ENCODE assay signal across 8 mouse cellular contexts in the genomic region with DNA sequence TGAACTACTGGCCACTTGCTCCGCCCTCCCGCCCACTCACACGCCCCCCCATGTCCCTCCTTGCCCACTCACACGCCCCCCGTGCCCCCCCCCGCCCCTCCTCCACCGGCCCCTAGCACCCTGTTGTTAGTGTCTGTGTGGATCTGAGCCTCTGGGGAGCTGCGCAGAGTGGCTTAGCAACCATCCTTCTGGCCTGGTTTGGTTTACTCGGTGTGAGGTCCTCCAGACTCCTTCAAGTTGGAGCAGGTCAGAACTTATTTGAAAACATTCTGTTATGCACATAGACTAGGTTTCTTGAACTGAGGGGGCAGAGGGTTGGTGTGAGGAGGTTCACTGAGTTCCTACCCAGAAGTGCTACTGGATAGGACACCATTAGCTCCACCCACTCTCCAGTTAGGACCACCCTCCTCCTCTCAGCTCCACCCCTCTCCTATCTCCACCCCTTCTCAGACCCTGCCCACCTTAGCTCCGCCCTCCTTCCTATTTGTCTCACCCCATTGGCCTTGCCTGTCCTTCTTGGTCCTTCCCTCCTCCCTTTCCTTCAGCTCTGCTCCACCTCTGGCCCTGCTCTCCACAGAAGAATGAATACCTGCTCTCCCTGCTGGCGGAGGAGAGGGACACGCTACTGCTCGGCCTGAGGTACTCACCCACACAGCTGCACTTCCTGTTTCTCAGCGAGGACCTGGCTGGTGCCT. TPM values are rescaled to one million over a fixed set of nuclear protein-coding genes. Genes with fewer than 3 reads are reported as not detected.
DNase-seq lines count a peak whose midpoint lies in the region; ATAC-seq and TF ChIP-seq lines count a peak whose summit lies in the region.

No protein-coding gene starts in this region.

- H3K27ac ChIP-seq in hindbrain, embryonic 12.5 days = no peak overlapping the region
- H3K27ac ChIP-seq in limb, embryonic 14.5 days (replicated peaks; ENCODE audit: low read depth, low read length) = no peak overlapping the region
- H3K27ac ChIP-seq in midbrain, embryonic 15.5 days = no peak overlapping the region

- no peak overlapping the region for H3K9ac ChIP-seq in hindbrain, embryonic 12.5 days
- no peak overlapping the region for H3K9ac ChIP-seq in limb, embryonic 14.5 days (ENCODE audit: low read depth, low read length, severe bottlenecking)
- H3K9ac ChIP-seq in midbrain, embryonic 15.5 days = no peak overlapping the region

- ATAC-seq in hindbrain, embryonic 12.5 days (ENCODE audit: low FRiP score) = peak; percentile 58
- peak; percentile 65 for ATAC-seq in limb, embryonic 14.5 days (ENCODE audit: low FRiP score, low read depth)
- peak; percentile 84 for ATAC-seq in midbrain, embryonic 15.5 days (replicated peaks)

- no peaks in the 10 kb centered on the region for H3K9me3 ChIP-seq in hindbrain, embryonic 12.5 days (replicated peaks)
- no peaks in the 10 kb centered on the region for H3K9me3 ChIP-seq in limb, embryonic 14.5 days (ENCODE audit: control insufficient read depth, low read length)
- no peaks in the 10 kb centered on the region for H3K9me3 ChIP-seq in midbrain, embryonic 15.5 days

- TF ChIP-seq POLR2A in limb, embryonic 14.5 days (IDR thresholded peaks at IDR 0.05; ENCODE audit: borderline replicate concordance, extremely low read depth, insufficient read depth, insufficient read length) = no peak

- no peaks in the 10 kb centered on the region for H3K4me1 ChIP-seq in hindbrain, embryonic 12.5 days
- H3K4me1 ChIP-seq in limb, embryonic 14.5 days (ENCODE audit: control insufficient read depth, insufficient read depth, low read length) = no peaks in the 10 kb centered on the region
- H3K4me1 ChIP-seq in midbrain, embryonic 15.5 days = no peaks in the 10 kb centered on the region

- peak overlapping the region; percentile 37 for H3K4me2 ChIP-seq in hindbrain, embryonic 12.5 days (replicated peaks)
- peak overlapping the region; percentile 30; the same call in 1 of the 2 replicates for H3K4me2 ChIP-seq in limb, embryonic 14.5 days (replicated peaks; ENCODE audit: low read depth, low read length, severe bottlenecking)
- H3K4me2 ChIP-seq in midbrain, embryonic 15.5 days = peak overlapping the region; percentile 31

- H3K36me3 ChIP-seq in hindbrain, embryonic 12.5 days = no peaks in the 10 kb centered on the region
- no peaks in the 10 kb centered on the region for H3K36me3 ChIP-seq in limb, embryonic 14.5 days (ENCODE audit: control insufficient read depth, insufficient read depth, low read length)
- no peaks in the 10 kb centered on the region for H3K36me3 ChIP-seq in midbrain, embryonic 15.5 days (replicated peaks)

- no peaks in the 10 kb centered on the region for H3K27me3 ChIP-seq in hindbrain, embryonic 12.5 days
- H3K27me3 ChIP-seq in limb, embryonic 14.5 days (ENCODE audit: control insufficient read depth, insufficient read depth, low read length) = no peaks in the 10 kb centered on the region
- no peaks in the 10 kb centered on the region for H3K27me3 ChIP-seq in midbrain, embryonic 15.5 days (replicated peaks)

- H3K4me3 ChIP-seq in hindbrain, embryonic 12.5 days = peak overlapping the region; percentile 5; the same call in 1 of the 2 replicates
- peak overlapping the region; percentile 8; the same call in 1 of the 2 replicates for H3K4me3 ChIP-seq in limb, embryonic 14.5 days (replicated peaks; ENCODE audit: low read length)
- peak overlapping the region; percentile 22 for H3K4me3 ChIP-seq in midbrain, embryonic 15.5 days

- 40% methylated on average over 14 of the region's 14 CpGs for WGBS in hindbrain, embryonic 12.5 days
- WGBS in limb, embryonic 14.5 days = 26% methylated on average over 14 of the region's 14 CpGs
- 38% methylated on average over 14 of the region's 14 CpGs for WGBS in midbrain, embryonic 15.5 days

- intact Hi-C loops in heart, postnatal 14 days (cut with DNase I) = no loop called here

- peak; percentile 3 for DNase-seq in heart, adult 8-10 months (ENCODE audit: low spot score)
- no peak for DNase-seq in heart, postnatal 14 days
- peak; percentile 24 for DNase-seq in embryo, embryonic 11.5 days (ENCODE audit: low read depth, low spot score)
- peak; percentile 21 for DNase-seq in limb, embryonic 14.5 days (ENCODE audit: low spot score)
- peak; percentile 34 for DNase-seq in thymus, postnatal 0 days (ENCODE audit: low spot score)
- DNase-seq in layer of hippocampus, adult 9-10 months (ENCODE audit: low spot score) = no peak

RNA-seq across cellular contexts. Expression of a gene that starts 2.4 kb away (rescaled TPM):
- not detected for total RNA-seq in heart, adult 8-10 months (2022)
- total RNA-seq in heart, postnatal 14 days (2021) = not detected
- not detected in 2 replicates for polyA plus RNA-seq in hindbrain, embryonic 12.5 days (2016; fragmentation: Nextera tagmentation; extraction: Ambion mirVana)
- polyA plus RNA-seq in limb, embryonic 14.5 days (2012; rRNA removed) = 0.06 and 0.10 TPM in 2 replicates
- polyA plus RNA-seq in limb, embryonic 14.5 days (2014; fragmentation: Nextera tagmentation; extraction: Ambion mirVana) = not detected in 2 replicates
- not detected in 2 replicates for polyA plus RNA-seq in midbrain, embryonic 15.5 days (2015; fragmentation: Nextera tagmentation; extraction: Ambion mirVana)
- polyA plus RNA-seq in thymus, postnatal 0 days (2015; fragmentation: Nextera tagmentation; extraction: Ambion mirVana) = not detected in 2 replicates

RNA-seq across cellular contexts. Expression of a gene that starts 11.6 kb away (rescaled TPM):
- total RNA-seq in heart, adult 8-10 months (2022) = not detected
- total RNA-seq in heart, postnatal 14 days (2021) = not detected
- polyA plus RNA-seq in hindbrain, embryonic 12.5 days (2016; fragmentation: Nextera tagmentation; extraction: Ambion mirVana) = not detected in 2 replicates
- polyA plus RNA-seq in limb, embryonic 14.5 days (2012; rRNA removed) = 0.13 TPM in 1 of 2 replicates, not detected in the other
- not detected in 2 replicates for polyA plus RNA-seq in limb, embryonic 14.5 days (2014; fragmentation: Nextera tagmentation; extraction: Ambion mirVana)
- not detected in 2 replicates for polyA plus RNA-seq in midbrain, embryonic 15.5 days (2015; fragmentation: Nextera tagmentation; extraction: Ambion mirVana)
- polyA plus RNA-seq in thymus, postnatal 0 days (2015; fragmentation: Nextera tagmentation; extraction: Ambion mirVana) = not detected in 2 replicates

RNA-seq across cellular contexts. Expression of a gene that starts 17.6 kb away (rescaled TPM):
- not detected for total RNA-seq in heart, adult 8-10 months (2022)
- not detected for total RNA-seq in heart, postnatal 14 days (2021)
- polyA plus RNA-seq in hindbrain, embryonic 12.5 days (2016; fragmentation: Nextera tagmentation; extraction: Ambion mirVana) = not detected in 2 replicates
- polyA plus RNA-seq in limb, embryonic 14.5 days (2012; rRNA removed) = not detected in 2 replicates
- polyA plus RNA-seq in limb, embryonic 14.5 days (2014; fragmentation: Nextera tagmentation; extraction: Ambion mirVana) = not detected in 2 replicates
- polyA plus RNA-seq in midbrain, embryonic 15.5 days (2015; fragmentation: Nextera tagmentation; extraction: Ambion mirVana) = not detected in 2 replicates
- polyA plus RNA-seq in thymus, postnatal 0 days (2015; fragmentation: Nextera tagmentation; extraction: Ambion mirVana) = not detected in 2 replicates

RNA-seq across cellular contexts. Expression of a gene that starts 28.5 kb away (rescaled TPM):
- total RNA-seq in heart, adult 8-10 months (2022) = not detected
- not detected for total RNA-seq in heart, postnatal 14 days (2021)
- polyA plus RNA-seq in hindbrain, embryonic 12.5 days (2016; fragmentation: Nextera tagmentation; extraction: Ambion mirVana) = not detected in 2 replicates
- polyA plus RNA-seq in limb, embryonic 14.5 days (2012; rRNA removed) = 0.08 and 0.14 TPM in 2 replicates
- not detected in 2 replicates for polyA plus RNA-seq in limb, embryonic 14.5 days (2014; fragmentation: Nextera tagmentation; extraction: Ambion mirVana)
- polyA plus RNA-seq in midbrain, embryonic 15.5 days (2015; fragmentation: Nextera tagmentation; extraction: Ambion mirVana) = not detected in 2 replicates
- not detected in 2 replicates for polyA plus RNA-seq in thymus, postnatal 0 days (2015; fragmentation: Nextera tagmentation; extraction: Ambion mirVana)

RNA-seq across cellular contexts. Expression of a gene that starts 37.3 kb away (rescaled TPM):
- total RNA-seq in heart, adult 8-10 months (2022) = not detected
- not detected for total RNA-seq in heart, postnatal 14 days (2021)
- polyA plus RNA-seq in hindbrain, embryonic 12.5 days (2016; fragmentation: Nextera tagmentation; extraction: Ambion mirVana) = not detected in 2 replicates
- polyA plus RNA-seq in limb, embryonic 14.5 days (2012; rRNA removed) = not detected in 2 replicates
- polyA plus RNA-seq in limb, embryonic 14.5 days (2014; fragmentation: Nextera tagmentation; extraction: Ambion mirVana) = not detected in 2 replicates
- not detected in 2 replicates for polyA plus RNA-seq in midbrain, embryonic 15.5 days (2015; fragmentation: Nextera tagmentation; extraction: Ambion mirVana)
- not detected in 2 replicates for polyA plus RNA-seq in thymus, postnatal 0 days (2015; fragmentation: Nextera tagmentation; extraction: Ambion mirVana)

Comparison
In these comparisons a context has a peak if more than half of its experiments do, and no peak if none do; other contexts are left out.
1. DNase-seq: peak in heart, adult 8-10 months (single experiment), embryo, embryonic 11.5 days (single experiment), limb, embryonic 14.5 days (single experiment) and thymus, postnatal 0 days (single experiment); none in heart, postnatal 14 days (0 of 2) and layer of hippocampus, adult 9-10 months (single experiment).
2. Peak in every context shown above with its lines, with median percentiles within 50 percentile points of each other: ATAC-seq, H3K4me2 ChIP-seq and H3K4me3 ChIP-seq.